Mouse (Mus musculus) limb, embryonic 14.5 days (tissue): ENCODE results near the gene Otop3. TPM values are rescaled to one million over a fixed set of nuclear protein-coding genes. Genes with fewer than 3 reads are reported as not detected.

Experiments
- ATAC-seq: fragments of 200-750 bp; cut with Nextera tagmentation; 2 replicates; pipeline ENCODE4 v1.8.0; 2017; ENCODE audit warnings: low read depth, moderate number of reproducible peaks, moderate TSS enrichment; ENCODE audit not compliant: low FRiP score
- DNase-seq: peaks from one replicate; pipeline ENCODE4 v3.0.0-alpha.2; 2015; ENCODE audit warnings: low spot score
- H3K27ac ChIP-seq: fragments of 300-500 bp; sonication (generic); replicated peaks from 2 replicates; pipeline ENCODE4 v1.5.1; 2014; ENCODE audit warnings: low read depth, mild to moderate bottlenecking, low read length, moderate library complexity, mixed read lengths
- H3K27me3 ChIP-seq: fragments of 300-500 bp; sonication (generic); 2 replicates; pipeline ENCODE4 v1.6.1; 2014; ENCODE audit warnings: low read length, mixed read lengths; ENCODE audit not compliant: control insufficient read depth, insufficient read depth
- H3K36me3 ChIP-seq: fragments of 300-500 bp; sonication (generic); 2 replicates; pipeline ENCODE4 v1.6.1; 2014; ENCODE audit warnings: mild to moderate bottlenecking, low read length, moderate library complexity, mixed read lengths; ENCODE audit not compliant: control insufficient read depth, insufficient read depth
- H3K4me1 ChIP-seq: fragments of 300-500 bp; sonication (generic); 2 replicates; pipeline ENCODE4 v1.6.1; 2014; ENCODE audit warnings: antibody characterized with exemption, low read length, mixed read lengths; ENCODE audit not compliant: control insufficient read depth, insufficient read depth
- H3K4me2 ChIP-seq: fragments of 300-500 bp; sonication (generic); replicated peaks from 2 replicates; pipeline ENCODE4 v1.6.1; 2014; ENCODE audit warnings: low read depth, mild to moderate bottlenecking, low read length, moderate library complexity; ENCODE audit not compliant: severe bottlenecking
- H3K4me3 ChIP-seq: fragments of 300-500 bp; sonication (generic); replicated peaks from 2 replicates; pipeline ENCODE4 v1.5.1; 2014; ENCODE audit warnings: low read length
- H3K9ac ChIP-seq: fragments of 300-500 bp; sonication (generic); 2 replicates; pipeline ENCODE4 v1.6.1; 2014; ENCODE audit warnings: mild to moderate bottlenecking, low read depth, low read length, moderate library complexity; ENCODE audit not compliant: severe bottlenecking
- H3K9me3 ChIP-seq: fragments of 300-500 bp; sonication (generic); 2 replicates; pipeline ENCODE4 v1.6.1; 2016; ENCODE audit warnings: low read length; ENCODE audit not compliant: control insufficient read depth
- POLR2A ChIP-seq: fragments of 200-500 bp; IDR thresholded peaks from 2 replicates; pipeline ENCODE4 v1.8.0; 2012; ENCODE audit warnings: inconsistent platforms, mild to moderate bottlenecking, moderate library complexity, borderline replicate concordance; ENCODE audit not compliant: insufficient read depth, insufficient read length; ENCODE audit errors: extremely low read depth
- WGBS: fragments of 180-500 bp; shearing (Covaris S2); extraction: QIAGEN DNeasy Blood & Tissue Kit; methylation state at CpG from one replicate; pipeline ENCODE4 v1.1.7; 2014; 5-methylcytosine and 5-hydroxymethylcytosine counted together
- polyA plus RNA-seq, 2 experiments: library from polyadenylated mRNA; depleted of rRNA in 1 of 2; stranded (reverse) in 1 of 2; unstranded in 1 of 2; fragments of >200 nt; fragmentation: Nextera tagmentation in 1 of 2; extraction: Ambion mirVana in 1 of 2; gene quantifications; 2 replicates each; pipeline versions ENCODE4 v1.2.1 to v1.2.3; 2012 to 2014

Otop3 gene
- polyA plus RNA-seq, 2 experiments, result not detected

DNA sequence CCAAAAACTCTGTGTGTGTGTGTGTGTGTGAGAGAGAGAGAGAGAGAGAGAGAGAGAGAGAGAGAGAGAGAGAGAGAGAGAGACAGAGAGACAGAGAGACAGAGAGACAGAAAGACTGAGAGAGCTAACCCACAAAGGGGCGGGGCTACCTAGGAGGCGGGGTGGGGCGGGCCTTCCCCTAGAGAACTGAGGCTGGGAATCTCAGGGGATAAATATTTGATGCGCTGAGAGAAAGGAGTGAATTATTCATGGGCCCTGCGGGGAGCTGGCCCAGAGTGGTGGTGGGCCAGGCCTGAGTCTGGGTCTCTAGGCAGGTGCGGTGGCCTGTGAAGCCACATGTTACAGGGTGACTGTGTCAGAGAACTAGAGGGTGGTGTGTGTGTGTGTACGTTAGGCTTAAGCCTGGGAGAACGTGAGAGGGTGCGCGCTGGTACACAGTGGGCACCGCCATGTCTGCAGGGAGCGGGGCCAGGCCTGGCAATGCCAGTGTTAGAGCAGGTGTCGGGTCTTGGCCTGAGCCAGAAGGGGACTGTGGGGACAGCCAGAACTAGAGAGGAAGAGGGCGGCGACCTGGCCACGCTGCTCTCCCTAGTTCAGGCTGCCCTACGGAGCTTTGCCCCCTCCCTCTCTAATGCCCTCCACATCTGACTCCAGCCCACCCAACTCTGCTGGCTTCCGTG is 14.7 kb upstream of the Otop3 start:
- 8% methylated on average over 18 of the region's 18 CpGs for WGBS
- H3K4me1 ChIP-seq, result no peaks in the 10 kb centered on the region
- H3K27ac ChIP-seq, result no peak overlapping the region
- H3K4me3 ChIP-seq, result no peak overlapping the region
- H3K4me2 ChIP-seq, result no peak overlapping the region
- TF ChIP-seq POLR2A, result no peak
- no peaks in the 10 kb centered on the region for H3K9me3 ChIP-seq
- H3K27me3 ChIP-seq, result peaks cover 97% of the 10 kb centered on the region
- no peaks in the 10 kb centered on the region for H3K36me3 ChIP-seq
- DNase-seq (no peak), ATAC-seq (no peak)
- H3K9ac ChIP-seq, result no peak overlapping the region

DNA sequence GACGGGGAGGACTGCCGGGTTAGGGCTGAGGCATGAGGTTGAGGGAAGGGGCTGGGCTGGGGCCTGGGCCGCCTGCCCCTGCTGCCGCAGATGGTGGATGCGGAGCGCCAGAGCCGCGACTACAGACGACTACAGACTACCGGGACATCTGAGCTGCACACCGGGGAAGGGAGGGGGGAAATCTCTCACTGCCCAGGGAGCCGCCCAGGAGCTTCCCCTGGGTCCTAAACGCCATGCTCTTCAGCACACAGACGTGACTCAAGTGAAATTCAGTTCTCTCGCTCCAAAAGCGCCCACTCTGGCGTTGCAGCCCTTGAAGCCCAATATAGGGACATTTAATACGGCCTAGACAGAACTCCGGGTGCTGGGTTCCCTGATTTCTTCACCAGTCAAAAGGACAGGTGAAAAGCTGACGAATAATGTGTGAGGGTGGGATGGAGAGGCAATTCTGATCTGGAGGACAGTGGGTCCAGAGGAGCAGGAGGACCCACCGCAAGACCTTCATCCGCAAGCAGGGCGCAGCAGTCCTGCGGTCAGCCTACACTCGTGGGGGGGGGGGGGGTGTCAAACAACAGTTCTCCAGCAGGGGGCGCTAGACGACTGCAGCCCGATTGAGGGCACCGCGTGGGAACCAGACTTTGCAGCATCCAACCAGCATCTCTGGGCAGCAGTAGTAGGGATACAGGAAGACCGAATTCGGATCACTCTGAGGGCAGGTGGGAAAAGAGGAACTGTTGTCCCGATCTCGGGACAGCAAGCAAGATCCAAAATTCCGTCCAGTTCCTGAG is 12.4 kb upstream of the Otop3 start, which contains the start of gene Ush1g:
TSS of gene Ush1g (minus strand) at position 136 of the 788 bp plus-strand sequence.
- no peaks in the 10 kb centered on the region for H3K4me1 ChIP-seq
- ATAC-seq (peak; percentile 34; the same call in 1 of the 2 replicates), DNase-seq (peak; percentile 64)
- H3K27me3 ChIP-seq, result peaks cover 79% of the 10 kb centered on the region
- H3K9ac ChIP-seq, result 0 out of 2 replicates have a peak within 1 kb of the TSS, but pooled peaks have one; percentile 16
- H3K36me3 ChIP-seq, result no peaks in the 10 kb centered on the region
- TF ChIP-seq POLR2A, result no peak
- H3K4me2 ChIP-seq, result no peak within 1 kb of the TSS
- no peak within 1 kb of the TSS for H3K27ac ChIP-seq
- H3K4me3 ChIP-seq, result no peak within 1 kb of the TSS
- no peaks in the 10 kb centered on the region for H3K9me3 ChIP-seq
- WGBS, result 4% methylated on average over 35 of the region's 35 CpGs

DNA sequence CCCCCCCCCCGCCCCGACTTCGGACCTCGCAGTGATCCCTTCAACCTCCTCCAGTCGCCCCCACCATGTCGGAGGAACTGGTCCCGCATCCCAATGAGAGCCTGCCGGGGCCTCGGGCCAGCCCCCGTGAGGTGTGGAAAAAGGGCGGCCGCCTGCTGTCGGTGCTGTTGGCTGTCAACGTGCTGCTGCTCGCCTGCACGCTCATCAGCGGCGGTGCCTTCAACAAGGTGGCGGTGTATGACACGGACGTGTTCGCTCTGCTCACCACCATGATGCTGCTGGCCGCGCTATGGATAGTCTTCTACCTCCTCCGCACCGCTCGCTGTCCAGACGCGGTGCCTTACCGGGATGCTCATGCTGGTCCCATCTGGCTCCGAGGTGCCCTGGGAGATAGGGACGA is 11.2 kb upstream of the Otop3 start:
- H3K27me3 ChIP-seq, result peaks cover 67% of the 10 kb centered on the region
- no peak for ATAC-seq
- DNase-seq, result no peak
- H3K4me2 ChIP-seq, result no peak overlapping the region
- no peaks in the 10 kb centered on the region for H3K36me3 ChIP-seq
- H3K27ac ChIP-seq, result no peak overlapping the region
- WGBS, result 14% methylated on average over 32 of the region's 32 CpGs
- no peaks in the 10 kb centered on the region for H3K4me1 ChIP-seq
- H3K9ac ChIP-seq, result no peak overlapping the region
- no peak overlapping the region for H3K4me3 ChIP-seq
- no peaks in the 10 kb centered on the region for H3K9me3 ChIP-seq
- no peak for TF ChIP-seq POLR2A

DNA sequence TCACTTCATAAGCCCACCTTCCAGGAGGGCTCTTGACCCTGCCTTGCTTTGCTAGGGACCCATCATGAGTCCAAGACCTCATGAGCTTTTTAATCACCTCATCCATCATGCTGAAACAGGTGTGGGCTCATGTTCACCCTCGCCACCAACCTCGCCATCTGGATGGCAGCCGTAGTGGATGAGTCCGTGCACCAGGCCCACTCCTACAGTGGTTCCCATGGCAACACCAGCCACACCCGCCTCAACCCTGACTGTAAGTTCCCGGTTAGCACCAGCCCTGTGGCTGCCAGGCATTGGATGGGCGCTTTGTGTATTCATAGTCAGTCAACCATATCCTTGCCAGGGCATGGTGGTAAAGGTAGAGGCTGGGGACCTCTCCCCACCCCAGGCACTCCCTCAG is 7.8 kb upstream of the Otop3 start:
- no peak overlapping the region for H3K4me3 ChIP-seq
- TF ChIP-seq POLR2A, result no peak
- no peaks in the 10 kb centered on the region for H3K4me1 ChIP-seq
- H3K4me2 ChIP-seq, result no peak overlapping the region
- DNase-seq (no peak), ATAC-seq (no peak)
- 62% methylated on average over 7 of the region's 7 CpGs for WGBS
- no peaks in the 10 kb centered on the region for H3K36me3 ChIP-seq
- H3K27ac ChIP-seq, result no peak overlapping the region
- H3K9me3 ChIP-seq, result no peaks in the 10 kb centered on the region
- peaks cover 34% of the 10 kb centered on the region for H3K27me3 ChIP-seq
- H3K9ac ChIP-seq, result no peak overlapping the region

DNA sequence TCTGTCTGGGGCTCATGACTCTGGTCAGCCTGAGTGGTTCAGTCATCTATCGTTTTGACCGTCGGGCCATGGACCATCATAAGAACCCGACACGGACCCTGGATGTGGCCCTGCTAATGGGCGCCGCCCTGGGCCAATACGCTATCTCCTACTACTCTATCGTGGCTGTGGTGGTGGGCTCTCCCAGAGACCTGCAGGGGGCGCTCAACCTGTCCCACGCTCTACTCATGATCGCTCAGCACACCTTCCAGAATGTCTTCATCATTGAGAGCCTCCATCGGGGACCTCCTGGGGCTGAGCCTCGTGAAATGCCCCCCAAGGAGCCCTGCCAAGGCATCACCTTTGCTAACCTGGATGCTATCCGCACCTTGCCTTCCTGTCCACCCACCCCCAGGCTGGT is 5.2 kb upstream of the Otop3 start:
- Histone ChIP-seq H3K4me1 (no peaks in the 10 kb centered on the region), H3K9me3 (no peaks in the 10 kb centered on the region), H3K4me3 (no peak overlapping the region), H3K9ac (no peak overlapping the region), H3K4me2 (no peak overlapping the region), H3K36me3 (no peaks in the 10 kb centered on the region), H3K27me3 (peaks cover 20% of the 10 kb centered on the region), H3K27ac (no peak overlapping the region)
- ATAC-seq (no peak), DNase-seq (no peak)
- TF ChIP-seq POLR2A, result no peak
- WGBS, result 76% methylated on average over 15 of the region's 15 CpGs
